Mouse (Mus musculus) cerebellum, postnatal 14 days (tissue): ENCODE results near the gene Il31ra.

ENCODE experiments used
- DNase-seq, 2 experiments: peaks; one replicate each; pipeline ENCODE4 v3.0.0; 2021; ENCODE audit warnings: mixed read lengths in 2 of 2

Gene Il31ra

GRCm38 (mm10) chr13:112506766-112507165 is 87.4 kb downstream of the Il31ra start:
- peak; percentile 47 to 56 for DNase-seq

GRCm38 (mm10) chr13:112505436-112505835 is 88.7 kb downstream of the Il31ra start:
- DNase-seq: no peak

- no peak for DNase-seq
Measured at GRCm38 (mm10) chr13:112503846-112504245, 90.3 kb downstream of the Il31ra start.

- DNase-seq: no peak
Measured at GRCm38 (mm10) chr13:112500466-112500865, 93.7 kb downstream of the Il31ra start.

GRCm38 (mm10) chr13:112500027-112500426 is 94.1 kb downstream of the Il31ra start:
- DNase-seq: no peak

GRCm38 (mm10) chr13:112494590-112494989 is 99.6 kb downstream of the Il31ra start:
- DNase-seq: no peak

GRCm38 (mm10) chr13:112492285-112492678 is 101.9 kb downstream of the Il31ra start:
- DNase-seq: no peak

- DNase-seq: no peak
Measured at GRCm38 (mm10) chr13:112491636-112492284, 102.4 kb downstream of the Il31ra start.

- no peak for DNase-seq
Measured at GRCm38 (mm10) chr13:112490036-112490435, 104.1 kb downstream of the Il31ra start.

GRCm38 (mm10) chr13:112486676-112487075 is 107.5 kb downstream of the Il31ra start:
- no peak for DNase-seq

GRCm38 (mm10) chr13:112486236-112486635 is 107.9 kb downstream of the Il31ra start:
- no peak for DNase-seq

GRCm38 (mm10) chr13:112483015-112483414 is 111.1 kb downstream of the Il31ra start:
- no peak for DNase-seq

- DNase-seq: no peak
Measured at GRCm38 (mm10) chr13:112482525-112482924, 111.6 kb downstream of the Il31ra start.

GRCm38 (mm10) chr13:112479926-112480325 is 114.2 kb downstream of the Il31ra start:
- DNase-seq: no peak

- no peak for DNase-seq
Measured at GRCm38 (mm10) chr13:112479032-112479431, 115.1 kb downstream of the Il31ra start.

- no peak for DNase-seq
Measured at GRCm38 (mm10) chr13:112473757-112474755, 120.1 kb downstream of the Il31ra start.

GRCm38 (mm10) chr13:112472401-112473023 is 121.6 kb downstream of the Il31ra start:
- no peak for DNase-seq

GRCm38 (mm10) chr13:112471201-112471600 is 123.0 kb downstream of the Il31ra start:
- no peak for DNase-seq
